Mouse (Mus musculus): Measurements from ENCODE around the gene Fam155a. TPM values are rescaled to one million over a fixed set of nuclear protein-coding genes. Genes with fewer than 3 reads are reported as not detected.

The Fam155a gene
- total and polyA plus RNA-seq, 3 experiments: not detected

DNA sequence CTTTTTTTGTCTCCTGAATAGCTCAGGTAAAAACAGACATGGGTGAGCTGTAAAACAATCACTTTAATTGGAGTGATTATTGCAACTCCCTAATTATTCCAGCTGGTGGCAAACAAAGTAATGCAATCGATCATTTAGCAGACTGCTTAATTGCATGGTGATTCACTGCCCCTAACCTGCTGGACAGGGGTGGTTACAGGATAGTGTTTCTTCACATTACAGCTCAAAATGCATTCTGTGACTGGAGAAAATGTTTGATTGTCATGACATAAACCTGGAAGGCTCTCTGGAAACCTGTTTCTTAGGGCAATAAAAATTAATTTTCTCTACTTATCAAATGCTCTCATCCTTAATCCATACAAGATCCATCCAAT lies 276.7 kb downstream of the Fam155a start:
- Histone ChIP-seq H3K27ac (ENCODE audit: insufficient read depth, low read depth) (no peak overlapping the region), H3K9ac (ENCODE audit: insufficient read depth, low read depth) (no peak overlapping the region), H3K4me2 (ENCODE audit: insufficient read depth, low read depth, poor library complexity, severe bottlenecking) (no peak overlapping the region), H3K79me2 (replicated peaks; ENCODE audit: control insufficient read depth, extremely low read depth, insufficient read depth, poor library complexity, severe bottlenecking) (no peaks in the 10 kb centered on the region), H3K4me3 (replicated peaks in 1 of 3; ENCODE audit: low read depth in 2 of 3, low read length in 2 of 3, poor library complexity in 1 of 3) (no peak overlapping the region), H3K4me1 (ENCODE audit: control insufficient read depth in 1 of 2, insufficient read depth in 2 of 2) (no peaks in the 10 kb centered on the region), H3K36me3 (replicated peaks in 1 of 2; ENCODE audit: control insufficient read depth in 1 of 2, insufficient read depth in 1 of 2, low read length in 1 of 2) (no peaks in the 10 kb centered on the region), H3K9me3 (replicated peaks; ENCODE audit: low read length) (peaks cover 57% of the 10 kb centered on the region), H3K27me3 (replicated peaks) (no peaks in the 10 kb centered on the region)
- dilution Hi-C loops (cut with MboI; ENCODE audit: extremely low pct_ligation_motif_present, extremely low pct_unique_long_range_greater_than_20kb, low sequenced_read_pairs) (no loop called here), in situ Hi-C loops (cut with MboI; ENCODE audit: low pct_ligation_motif_present, low pct_unique_long_range_greater_than_20kb, low sequenced_read_pairs) (no loop called here)
- TF ChIP-seq JUND (conservative IDR thresholded peaks at IDR 0.05; ENCODE audit: low read depth, low read length) (no peak), E2F4 (IDR thresholded peaks at IDR 0.05; ENCODE audit: insufficient replicate concordance, low read depth, low read length) (no peak)
- DNase-seq (ENCODE audit: extremely low read depth): no peak

DNA sequence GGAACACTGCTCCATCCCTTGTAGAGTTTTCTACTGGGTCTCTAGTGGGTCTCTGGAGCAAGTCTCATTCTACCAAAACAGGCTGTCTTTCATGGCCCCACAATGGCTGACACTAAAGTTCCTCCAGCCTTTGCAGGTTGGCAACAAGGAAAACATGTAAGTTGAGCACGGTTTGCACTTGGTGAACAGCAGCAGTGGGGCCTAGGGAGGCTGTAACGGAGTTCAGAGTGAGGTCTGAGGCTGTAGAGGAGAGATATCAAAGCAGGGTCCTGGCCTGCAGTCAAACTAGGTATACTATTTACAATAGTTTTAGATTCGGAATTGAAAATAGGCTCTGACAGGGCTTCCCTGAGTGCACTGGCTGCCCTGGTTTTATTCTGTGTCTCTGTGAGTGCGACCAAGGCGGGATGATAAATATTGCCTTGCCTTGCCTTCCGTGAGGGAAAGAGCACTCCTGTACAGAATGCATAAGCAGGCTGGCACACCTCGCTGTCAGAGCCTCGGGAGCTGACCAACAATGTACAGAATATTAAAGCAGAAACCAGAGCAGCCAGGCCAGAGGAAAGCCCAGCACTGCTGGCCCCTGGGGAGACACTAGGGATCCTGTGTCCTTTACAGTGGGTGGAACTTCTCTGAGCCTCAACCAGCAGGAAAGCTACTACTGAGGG lies 277.3 kb downstream of the Fam155a start:
- in situ Hi-C loops (cut with MboI; ENCODE audit: low pct_ligation_motif_present, low pct_unique_long_range_greater_than_20kb, low sequenced_read_pairs): no loop called here
- DNase-seq (ENCODE audit: extremely low read depth): no peak
- Histone ChIP-seq H3K9me3 (replicated peaks; ENCODE audit: low read length) (peaks cover 56% of the 10 kb centered on the region), H3K9ac (ENCODE audit: insufficient read depth, low read depth) (no peak overlapping the region), H3K4me1 (ENCODE audit: control insufficient read depth in 1 of 2, insufficient read depth in 2 of 2) (no peaks in the 10 kb centered on the region), H3K79me2 (replicated peaks; ENCODE audit: control insufficient read depth, extremely low read depth, insufficient read depth, poor library complexity, severe bottlenecking) (no peaks in the 10 kb centered on the region), H3K27me3 (replicated peaks) (no peaks in the 10 kb centered on the region), H3K36me3 (replicated peaks in 1 of 2; ENCODE audit: control insufficient read depth in 1 of 2, insufficient read depth in 1 of 2, low read length in 1 of 2) (no peaks in the 10 kb centered on the region), H3K4me3 (replicated peaks in 1 of 3; ENCODE audit: low read depth in 2 of 3, low read length in 2 of 3, poor library complexity in 1 of 3) (no peak overlapping the region), H3K27ac (ENCODE audit: insufficient read depth, low read depth) (no peak overlapping the region), H3K4me2 (ENCODE audit: insufficient read depth, low read depth, poor library complexity, severe bottlenecking) (no peak overlapping the region)
- TF ChIP-seq UBTF (IDR thresholded peaks at IDR 0.05; ENCODE audit: low read depth, low read length): no peak
- no peak for TF ChIP-seq MAZ (IDR thresholded peaks at IDR 0.05; ENCODE audit: low read depth, low read length)
- no peak for TF ChIP-seq ZMIZ1 (IDR thresholded peaks at IDR 0.05; ENCODE audit: low read depth, low read length)
- dilution Hi-C loops (cut with MboI; ENCODE audit: extremely low pct_ligation_motif_present, extremely low pct_unique_long_range_greater_than_20kb, low sequenced_read_pairs): no loop called here

DNA sequence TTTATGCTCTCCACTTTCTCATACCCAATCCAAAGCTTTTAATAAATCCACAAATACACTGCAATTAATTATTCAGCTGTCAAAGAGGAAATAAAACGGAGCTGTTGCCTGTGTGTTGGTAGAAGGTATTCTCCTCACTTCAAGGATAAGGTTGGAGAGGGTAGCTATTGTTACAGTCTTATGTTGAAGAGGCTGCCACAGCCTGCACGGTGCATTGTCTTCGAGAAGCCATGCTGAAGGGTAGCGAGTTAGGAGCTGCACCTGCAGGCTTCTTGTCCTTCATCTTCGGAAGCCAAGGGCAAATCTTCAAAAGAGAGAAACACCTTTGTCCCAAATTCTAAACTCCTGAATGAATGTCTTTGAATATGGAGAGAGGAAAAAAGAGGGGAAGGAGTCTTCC lies 288.4 kb downstream of the Fam155a start:
- Histone ChIP-seq H3K27me3 (replicated peaks) (no peaks in the 10 kb centered on the region), H3K4me2 (ENCODE audit: insufficient read depth, low read depth, poor library complexity, severe bottlenecking) (no peak overlapping the region), H3K36me3 (replicated peaks in 1 of 2; ENCODE audit: control insufficient read depth in 1 of 2, insufficient read depth in 1 of 2, low read length in 1 of 2) (no peaks in the 10 kb centered on the region), H3K9me3 (replicated peaks; ENCODE audit: low read length) (peaks cover 49% of the 10 kb centered on the region), H3K27ac (ENCODE audit: insufficient read depth, low read depth) (no peak overlapping the region), H3K4me1 (ENCODE audit: control insufficient read depth in 1 of 2, insufficient read depth in 2 of 2) (no peaks in the 10 kb centered on the region), H3K79me2 (replicated peaks; ENCODE audit: control insufficient read depth, extremely low read depth, insufficient read depth, poor library complexity, severe bottlenecking) (no peaks in the 10 kb centered on the region), H3K4me3 (replicated peaks in 1 of 3; ENCODE audit: low read depth in 2 of 3, low read length in 2 of 3, poor library complexity in 1 of 3) (no peak overlapping the region), H3K9ac (ENCODE audit: insufficient read depth, low read depth) (no peak overlapping the region)
- TF ChIP-seq MEF2A (IDR thresholded peaks at IDR 0.05; ENCODE audit: borderline replicate concordance, low read depth, low read length): no peak
- TF ChIP-seq USF2 (conservative IDR thresholded peaks at IDR 0.05; ENCODE audit: low read depth, low read length): no peak
- no peak for TF ChIP-seq ZKSCAN1 (IDR thresholded peaks at IDR 0.05; ENCODE audit: borderline replicate concordance, low read depth, low read length)
- TF ChIP-seq MAFK (IDR thresholded peaks at IDR 0.05; ENCODE audit: insufficient replicate concordance, low read length): no peak
- no peak for TF ChIP-seq UBTF (IDR thresholded peaks at IDR 0.05; ENCODE audit: low read depth, low read length)
- TF ChIP-seq MAZ (IDR thresholded peaks at IDR 0.05; ENCODE audit: low read depth, low read length): no peak
- TF ChIP-seq TBP (conservative IDR thresholded peaks at IDR 0.05; ENCODE audit: low read depth, low read length): no peak
- TF ChIP-seq JUND (conservative IDR thresholded peaks at IDR 0.05; ENCODE audit: low read depth, low read length): no peak
- TF ChIP-seq CHD1 (IDR thresholded peaks at IDR 0.05; ENCODE audit: low read depth, low read length): no peak
- no peak for TF ChIP-seq MAX (IDR thresholded peaks at IDR 0.05; ENCODE audit: low read length)
- TF ChIP-seq RCOR1 (conservative IDR thresholded peaks at IDR 0.05; ENCODE audit: low read depth, low read length): no peak
- TF ChIP-seq ZMIZ1 (IDR thresholded peaks at IDR 0.05; ENCODE audit: low read depth, low read length): no peak
- no peak for TF ChIP-seq NRF1 (IDR thresholded peaks at IDR 0.05; ENCODE audit: low read depth, low read length)
- no peak for TF ChIP-seq TCF12 (IDR thresholded peaks at IDR 0.05; ENCODE audit: low read depth, low read length)
- TF ChIP-seq E2F4 (IDR thresholded peaks at IDR 0.05; ENCODE audit: insufficient replicate concordance, low read depth, low read length): no peak
- TF ChIP-seq ZC3H11A (IDR thresholded peaks at IDR 0.05; ENCODE audit: low read depth, low read length): no peak
- no peak for TF ChIP-seq POLR2A (IDR thresholded peaks at IDR 0.05; ENCODE audit: low read depth, low read length)
- DNase-seq (ENCODE audit: extremely low read depth): no peak
- dilution Hi-C loops (cut with MboI; ENCODE audit: extremely low pct_ligation_motif_present, extremely low pct_unique_long_range_greater_than_20kb, low sequenced_read_pairs): no loop called here
- in situ Hi-C loops (cut with MboI; ENCODE audit: low pct_ligation_motif_present, low pct_unique_long_range_greater_than_20kb, low sequenced_read_pairs): no loop called here
